Mouse (Mus musculus): ENCODE measurements around the gene Coq5. TPM values are rescaled to one million over a fixed set of nuclear protein-coding genes. Genes with fewer than 3 reads are reported as not detected.

Gene Coq5
- polyA plus RNA-seq, 1 experiment from 2014 or later: 55.1 TPM

DNA sequence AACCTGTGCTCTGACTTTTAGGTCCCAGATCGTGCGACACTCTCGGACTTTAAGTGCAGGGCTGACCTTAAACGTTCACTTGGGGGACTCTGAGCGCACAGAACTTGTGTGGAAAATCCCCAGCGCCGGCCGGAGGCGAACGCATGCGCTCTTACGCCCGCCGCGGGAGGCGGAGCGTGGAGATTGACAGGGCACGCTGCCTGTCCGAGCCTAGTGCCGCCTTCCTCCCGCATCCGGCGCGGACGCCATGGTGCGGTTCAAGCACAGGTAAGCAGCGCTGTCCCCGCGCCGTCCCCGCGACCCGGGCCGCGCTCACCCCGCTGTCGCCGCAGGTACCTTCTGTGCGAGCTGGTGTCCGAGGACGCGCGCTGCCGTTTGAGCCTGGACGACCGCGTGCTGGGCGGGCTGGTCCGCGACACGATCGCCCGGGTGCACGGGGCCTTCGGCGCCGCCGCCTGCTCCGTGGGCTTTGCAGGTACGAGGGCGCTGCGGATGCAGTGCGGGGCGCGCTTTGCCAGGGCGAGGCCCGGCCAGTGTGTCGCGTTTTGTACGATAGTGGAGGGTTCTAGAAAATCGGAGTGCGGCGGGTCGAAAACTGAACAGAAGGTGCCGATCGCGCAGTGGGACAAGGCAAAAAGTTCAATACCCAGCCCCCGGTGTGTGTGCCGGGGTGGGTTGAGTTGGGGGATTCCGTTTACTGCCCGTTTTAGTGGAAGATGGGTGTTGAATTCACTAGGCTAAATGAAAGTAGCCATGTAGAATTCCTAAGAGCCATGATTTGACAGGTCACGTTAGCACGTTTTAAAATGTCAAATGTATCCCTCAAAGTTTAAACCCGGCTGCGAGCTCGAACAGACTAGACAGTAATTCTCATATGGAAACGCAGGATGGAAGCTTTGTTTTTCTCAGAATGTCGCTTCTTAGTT, 41.4 kb upstream of the Coq5 start:
- peak overlapping the region; percentile 84 for H3K9ac ChIP-seq (ENCODE audit: low read length)
- H3K27ac ChIP-seq (ENCODE audit: low read depth, low read length): peak overlapping the region; percentile 36; the same call in 1 of the 2 replicates
- peaks cover 12% of the 10 kb centered on the region for H3K4me1 ChIP-seq (ENCODE audit: control insufficient read depth, insufficient read depth, low read length)
- H3K36me3 ChIP-seq (ENCODE audit: control insufficient read depth, insufficient read depth, low read length): peaks cover 38% of the 10 kb centered on the region
- H3K4me2 ChIP-seq (ENCODE audit: low read length): peak overlapping the region; percentile 95
- under 1% methylated on average over 87 of the region's 88 CpGs for WGBS
- H3K9me3 ChIP-seq (replicated peaks; ENCODE audit: control insufficient read depth, low read length): no peaks in the 10 kb centered on the region
- no peaks in the 10 kb centered on the region for H3K27me3 ChIP-seq (replicated peaks; ENCODE audit: control insufficient read depth, insufficient read depth, low read length)
- ATAC-seq: peak; percentile 79
- DNase-seq (ENCODE audit: low spot score): peak; percentile 93
- H3K4me3 ChIP-seq (ENCODE audit: low read depth, low read length): peak overlapping the region; percentile 84

DNA sequence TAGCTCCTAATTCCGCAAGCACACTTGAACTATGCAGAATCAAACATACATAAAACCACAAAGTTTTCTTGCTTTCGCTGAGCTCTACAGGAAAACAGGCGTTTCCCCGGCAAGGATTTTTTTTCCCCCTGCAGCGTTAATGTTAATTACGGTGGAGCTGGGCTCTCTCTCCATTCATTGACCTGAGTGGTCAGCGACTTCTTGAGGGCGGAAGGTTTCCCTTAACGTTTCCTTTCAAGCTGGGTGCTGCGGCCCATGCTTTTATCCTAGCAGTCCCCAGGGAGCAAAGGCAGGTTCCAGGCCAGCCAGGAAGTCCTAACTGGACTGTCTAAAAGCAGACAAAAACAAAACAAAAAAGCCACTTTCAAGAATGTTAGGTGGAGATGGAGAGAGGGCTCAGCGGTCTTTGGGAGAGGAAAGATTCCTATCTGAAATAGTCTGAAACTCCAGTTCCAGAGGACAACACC, 40.7 kb upstream of the Coq5 start:
- Histone ChIP-seq H3K4me2 (ENCODE audit: low read length) (peak overlapping the region; percentile 95), H3K4me3 (ENCODE audit: low read depth, low read length) (peak overlapping the region; percentile 84), H3K36me3 (ENCODE audit: control insufficient read depth, insufficient read depth, low read length) (peaks cover 45% of the 10 kb centered on the region), H3K9me3 (replicated peaks; ENCODE audit: control insufficient read depth, low read length) (no peaks in the 10 kb centered on the region), H3K9ac (ENCODE audit: low read length) (peak overlapping the region; percentile 84), H3K27ac (ENCODE audit: low read depth, low read length) (no peak overlapping the region), H3K4me1 (ENCODE audit: control insufficient read depth, insufficient read depth, low read length) (peaks cover 12% of the 10 kb centered on the region), H3K27me3 (replicated peaks; ENCODE audit: control insufficient read depth, insufficient read depth, low read length) (no peaks in the 10 kb centered on the region)
- WGBS: 4% methylated on average over 11 of the region's 11 CpGs
- ATAC-seq: no peak
- no peak for DNase-seq (ENCODE audit: low spot score)

DNA sequence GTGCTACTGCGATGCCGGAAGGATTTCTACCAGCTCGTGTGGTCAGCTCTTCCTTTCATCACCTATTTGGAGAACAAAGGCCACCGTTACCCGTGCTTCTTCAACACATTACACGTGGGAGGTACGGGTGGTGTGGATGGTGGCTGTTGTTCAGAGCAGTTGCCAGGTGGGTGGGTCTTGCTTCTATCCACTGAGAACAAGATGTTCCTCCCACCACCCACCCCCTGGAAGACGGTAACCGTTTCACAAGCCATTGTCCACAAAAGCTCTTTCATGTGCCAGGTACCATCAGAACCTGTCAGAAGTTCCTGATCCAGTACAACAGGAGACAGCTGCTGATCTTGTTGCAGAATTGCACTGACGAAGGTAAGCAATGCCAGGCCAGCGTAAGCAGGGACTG, 39.3 kb upstream of the Coq5 start:
- peaks cover 59% of the 10 kb centered on the region for H3K36me3 ChIP-seq (ENCODE audit: control insufficient read depth, insufficient read depth, low read length)
- H3K4me2 ChIP-seq (ENCODE audit: low read length): no peak overlapping the region
- H3K4me3 ChIP-seq (ENCODE audit: low read depth, low read length): no peak overlapping the region
- H3K27me3 ChIP-seq (replicated peaks; ENCODE audit: control insufficient read depth, insufficient read depth, low read length): no peaks in the 10 kb centered on the region
- H3K4me1 ChIP-seq (ENCODE audit: control insufficient read depth, insufficient read depth, low read length): peaks cover 12% of the 10 kb centered on the region
- ATAC-seq (no peak), DNase-seq (ENCODE audit: low spot score) (no peak)
- 81% methylated on average over 11 of the region's 11 CpGs for WGBS
- no peak overlapping the region for H3K27ac ChIP-seq (ENCODE audit: low read depth, low read length)
- no peaks in the 10 kb centered on the region for H3K9me3 ChIP-seq (replicated peaks; ENCODE audit: control insufficient read depth, low read length)
- no peak overlapping the region for H3K9ac ChIP-seq (ENCODE audit: low read length)

DNA sequence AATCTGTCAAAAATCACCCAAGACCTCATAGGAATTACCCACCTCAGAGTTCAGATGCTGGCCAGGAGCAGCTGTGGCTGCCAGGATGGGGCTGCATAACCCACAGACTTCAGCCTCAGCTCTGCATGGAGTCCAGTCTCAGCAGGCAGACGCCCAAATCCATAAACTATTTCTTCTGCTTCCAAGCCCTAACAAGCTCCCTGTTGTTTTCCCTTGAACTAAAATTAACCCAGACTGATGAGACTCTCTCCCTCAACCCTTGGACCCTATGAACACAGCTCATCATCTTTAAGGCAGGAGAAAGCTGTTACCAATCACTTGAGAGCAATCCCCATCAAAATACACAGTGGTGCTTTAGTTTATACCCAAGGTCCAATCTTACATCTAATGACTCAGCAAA, 24.0 kb upstream of the Coq5 start:
- H3K4me3 ChIP-seq (ENCODE audit: low read depth, low read length): no peak overlapping the region
- ATAC-seq (no peak), DNase-seq (ENCODE audit: low spot score) (no peak)
- no peak overlapping the region for H3K9ac ChIP-seq (ENCODE audit: low read length)
- H3K4me2 ChIP-seq (ENCODE audit: low read length): no peak overlapping the region
- H3K36me3 ChIP-seq (ENCODE audit: control insufficient read depth, insufficient read depth, low read length): peaks cover 70% of the 10 kb centered on the region
- WGBS: 87% methylated on average over 1 of the region's 1 CpGs
- no peaks in the 10 kb centered on the region for H3K4me1 ChIP-seq (ENCODE audit: control insufficient read depth, insufficient read depth, low read length)
- no peaks in the 10 kb centered on the region for H3K9me3 ChIP-seq (replicated peaks; ENCODE audit: control insufficient read depth, low read length)
- no peak overlapping the region for H3K27ac ChIP-seq (ENCODE audit: low read depth, low read length)
- H3K27me3 ChIP-seq (replicated peaks; ENCODE audit: control insufficient read depth, insufficient read depth, low read length): no peaks in the 10 kb centered on the region

DNA sequence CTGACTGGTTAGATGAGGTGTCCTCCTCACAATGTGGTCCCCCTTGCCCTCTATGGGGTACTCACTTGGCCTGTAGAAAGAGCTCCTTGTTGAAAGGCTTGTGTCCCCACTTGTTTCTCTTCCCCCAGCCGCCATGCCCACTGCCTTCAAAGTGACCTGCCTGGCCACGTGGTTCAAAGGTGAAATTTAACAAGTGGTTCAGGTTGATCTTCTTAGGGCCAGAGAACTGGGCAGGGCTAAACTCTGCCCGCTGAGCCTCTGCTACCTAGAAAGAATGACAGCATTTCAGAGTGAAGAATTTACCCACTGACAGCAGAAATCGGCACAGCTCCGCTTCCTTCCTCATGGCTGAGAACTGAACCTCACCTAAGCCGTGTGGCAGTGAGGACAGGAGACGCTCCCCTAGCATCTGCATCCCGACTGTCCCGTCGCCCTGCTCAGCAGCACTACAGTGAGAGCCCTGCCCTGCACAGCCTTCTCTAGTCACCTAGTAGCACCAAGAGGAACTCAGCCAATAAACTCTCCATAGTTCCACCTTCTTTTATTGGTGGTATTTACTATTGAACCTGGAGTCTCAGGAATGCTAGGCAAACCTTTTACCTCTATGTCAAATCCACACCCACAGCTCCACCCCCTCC, 22.4 kb upstream of the Coq5 start:
- H3K4me3 ChIP-seq (ENCODE audit: low read depth, low read length): no peak overlapping the region
- ATAC-seq (no peak), DNase-seq (ENCODE audit: low spot score) (no peak)
- H3K4me2 ChIP-seq (ENCODE audit: low read length): no peak overlapping the region
- H3K27me3 ChIP-seq (replicated peaks; ENCODE audit: control insufficient read depth, insufficient read depth, low read length): no peaks in the 10 kb centered on the region
- H3K4me1 ChIP-seq (ENCODE audit: control insufficient read depth, insufficient read depth, low read length): no peaks in the 10 kb centered on the region
- 96% methylated on average over 10 of the region's 10 CpGs for WGBS
- no peak overlapping the region for H3K9ac ChIP-seq (ENCODE audit: low read length)
- peaks cover 64% of the 10 kb centered on the region for H3K36me3 ChIP-seq (ENCODE audit: control insufficient read depth, insufficient read depth, low read length)
- no peaks in the 10 kb centered on the region for H3K9me3 ChIP-seq (replicated peaks; ENCODE audit: control insufficient read depth, low read length)
- H3K27ac ChIP-seq (ENCODE audit: low read depth, low read length): no peak overlapping the region

DNA sequence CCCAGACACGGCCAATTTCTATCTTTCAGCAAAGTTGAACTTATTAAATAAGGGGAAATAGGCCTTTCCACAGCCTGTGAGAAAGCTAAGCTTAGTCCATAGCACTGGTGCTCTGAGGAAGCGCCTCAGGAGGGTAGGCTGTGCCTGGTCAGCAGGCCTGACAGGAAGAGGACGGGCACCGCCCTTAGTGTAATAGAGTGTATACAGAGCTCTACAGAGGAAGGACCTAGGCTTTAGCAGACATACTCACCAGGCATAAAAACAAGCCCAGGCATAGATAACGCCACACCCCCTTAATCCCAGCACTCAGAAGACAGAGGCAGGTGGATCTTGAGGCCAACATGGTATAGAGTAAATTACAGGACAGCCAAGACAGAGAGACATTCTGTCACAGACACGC, 19.1 kb upstream of the Coq5 start:
- H3K4me1 ChIP-seq (ENCODE audit: control insufficient read depth, insufficient read depth, low read length): no peaks in the 10 kb centered on the region
- H3K4me3 ChIP-seq (ENCODE audit: low read depth, low read length): no peak overlapping the region
- ATAC-seq (no peak), DNase-seq (ENCODE audit: low spot score) (no peak)
- H3K27me3 ChIP-seq (replicated peaks; ENCODE audit: control insufficient read depth, insufficient read depth, low read length): no peaks in the 10 kb centered on the region
- no peak overlapping the region for H3K27ac ChIP-seq (ENCODE audit: low read depth, low read length)
- WGBS: 91% methylated on average over 6 of the region's 6 CpGs
- H3K36me3 ChIP-seq (ENCODE audit: control insufficient read depth, insufficient read depth, low read length): peaks cover 57% of the 10 kb centered on the region
- no peak overlapping the region for H3K4me2 ChIP-seq (ENCODE audit: low read length)
- no peak overlapping the region for H3K9ac ChIP-seq (ENCODE audit: low read length)
- H3K9me3 ChIP-seq (replicated peaks; ENCODE audit: control insufficient read depth, low read length): no peaks in the 10 kb centered on the region

DNA sequence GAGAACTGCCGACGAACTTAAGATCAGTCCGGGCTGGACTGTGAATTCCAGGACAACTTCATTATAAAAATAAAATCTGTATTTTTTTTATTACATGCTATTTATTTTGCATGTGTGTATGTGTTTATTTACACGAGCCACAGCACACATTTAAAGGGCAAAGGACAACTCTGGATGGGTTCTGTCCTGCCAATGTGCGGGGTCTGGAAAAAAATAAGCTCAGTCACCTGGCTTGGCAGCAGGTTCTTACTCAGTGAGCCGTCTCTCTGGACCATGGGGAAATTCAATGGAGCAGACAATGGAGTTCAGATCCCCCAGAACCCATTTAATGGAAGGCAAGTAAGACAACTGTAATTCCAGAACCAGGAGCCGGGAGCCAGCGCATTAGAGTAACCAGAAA, 18.3 kb upstream of the Coq5 start:
- Histone ChIP-seq H3K9ac (ENCODE audit: low read length) (no peak overlapping the region), H3K9me3 (replicated peaks; ENCODE audit: control insufficient read depth, low read length) (no peaks in the 10 kb centered on the region), H3K4me3 (ENCODE audit: low read depth, low read length) (no peak overlapping the region), H3K27ac (ENCODE audit: low read depth, low read length) (no peak overlapping the region), H3K27me3 (replicated peaks; ENCODE audit: control insufficient read depth, insufficient read depth, low read length) (no peaks in the 10 kb centered on the region), H3K36me3 (ENCODE audit: control insufficient read depth, insufficient read depth, low read length) (peaks cover 51% of the 10 kb centered on the region), H3K4me2 (ENCODE audit: low read length) (no peak overlapping the region), H3K4me1 (ENCODE audit: control insufficient read depth, insufficient read depth, low read length) (no peaks in the 10 kb centered on the region)
- 90% methylated on average over 8 of the region's 8 CpGs for WGBS
- no peak for DNase-seq (ENCODE audit: low spot score)
- ATAC-seq: no peak

DNA sequence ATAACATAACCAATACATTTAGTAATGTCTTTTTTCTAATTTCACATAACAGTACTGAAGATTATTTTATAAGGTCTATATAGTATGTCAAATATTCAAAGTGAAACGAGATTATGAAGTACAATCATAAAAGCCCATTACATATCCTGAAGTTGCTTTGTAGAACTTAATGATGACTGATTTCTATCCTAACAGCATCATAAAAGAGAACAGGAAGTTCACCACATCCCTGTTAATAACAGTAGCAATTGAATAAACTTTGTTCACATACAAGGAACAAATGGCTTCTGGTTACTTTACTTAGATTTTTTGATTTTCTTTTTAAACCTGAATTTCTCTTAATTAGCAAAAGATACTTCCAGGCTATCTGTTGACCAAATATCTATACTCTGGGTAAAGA, 17.6 kb upstream of the Coq5 start:
- H3K4me1 ChIP-seq (ENCODE audit: control insufficient read depth, insufficient read depth, low read length): no peaks in the 10 kb centered on the region; the same call in 1 of the 2 replicates
- no peaks in the 10 kb centered on the region for H3K9me3 ChIP-seq (replicated peaks; ENCODE audit: control insufficient read depth, low read length)
- ATAC-seq (no peak), DNase-seq (ENCODE audit: low spot score) (no peak)
- no peak overlapping the region for H3K4me3 ChIP-seq (ENCODE audit: low read depth, low read length)
- WGBS: 84% methylated on average over 1 of the region's 1 CpGs
- no peak overlapping the region for H3K4me2 ChIP-seq (ENCODE audit: low read length)
- no peak overlapping the region for H3K9ac ChIP-seq (ENCODE audit: low read length)
- H3K27ac ChIP-seq (ENCODE audit: low read depth, low read length): no peak overlapping the region
- no peaks in the 10 kb centered on the region for H3K27me3 ChIP-seq (replicated peaks; ENCODE audit: control insufficient read depth, insufficient read depth, low read length)
- peaks cover 50% of the 10 kb centered on the region for H3K36me3 ChIP-seq (ENCODE audit: control insufficient read depth, insufficient read depth, low read length)

Measured in forebrain, embryonic 14.5 days (tissue).